Mouse (Mus musculus) myocyte (in vitro differentiated cells): ENCODE results near the gene Racgap1.

Experiments
- MAX ChIP-seq: IDR thresholded peaks from one replicate; pipeline ENCODE4 v1.6.1; 2011; ENCODE audit warnings: low read depth, mild to moderate bottlenecking, control low read depth
- MYOD1 ChIP-seq, 3 experiments: IDR thresholded peaks; one replicate each; pipeline ENCODE4 v1.6.1; 2011; ENCODE audit warnings: control low read depth in 2 of 3, low read depth in 2 of 3, mild to moderate bottlenecking in 2 of 3, moderate library complexity in 1 of 3; ENCODE audit not compliant: insufficient read length in 2 of 3, control insufficient read depth in 1 of 3
- MYOG ChIP-seq, 3 experiments: IDR thresholded peaks; one replicate each; pipeline ENCODE4 v1.6.1; 2011; ENCODE audit warnings: control low read depth in 2 of 3, low read depth in 2 of 3, mild to moderate bottlenecking in 2 of 3; ENCODE audit not compliant: insufficient read length in 2 of 3, control insufficient read depth in 1 of 3, insufficient read depth in 1 of 3
- POLR2A ChIP-seq: IDR thresholded peaks from one replicate; pipeline ENCODE4 v1.6.1; 2011; ENCODE audit warnings: low read depth, mild to moderate bottlenecking, control low read depth, moderate library complexity; ENCODE audit not compliant: insufficient read length
- POLR2AphosphoS2 ChIP-seq: IDR thresholded peaks from one replicate; pipeline ENCODE4 v1.6.1; 2011; ENCODE audit warnings: low read depth, control low read depth; ENCODE audit not compliant: insufficient read length
- SRF ChIP-seq: IDR thresholded peaks from one replicate; pipeline ENCODE4 v1.6.1; 2011; ENCODE audit warnings: low read depth; ENCODE audit not compliant: control insufficient read depth, insufficient read length
- TCF12 ChIP-seq: IDR thresholded peaks from one replicate; pipeline ENCODE4 v1.6.1; 2011; ENCODE audit warnings: mild to moderate bottlenecking, control low read depth; ENCODE audit not compliant: poor library complexity, insufficient read depth, severe bottlenecking
- USF1 ChIP-seq: IDR thresholded peaks from one replicate; pipeline ENCODE4 v1.6.1; 2011; ENCODE audit warnings: low read depth, mild to moderate bottlenecking, control low read depth, moderate library complexity

DNA sequence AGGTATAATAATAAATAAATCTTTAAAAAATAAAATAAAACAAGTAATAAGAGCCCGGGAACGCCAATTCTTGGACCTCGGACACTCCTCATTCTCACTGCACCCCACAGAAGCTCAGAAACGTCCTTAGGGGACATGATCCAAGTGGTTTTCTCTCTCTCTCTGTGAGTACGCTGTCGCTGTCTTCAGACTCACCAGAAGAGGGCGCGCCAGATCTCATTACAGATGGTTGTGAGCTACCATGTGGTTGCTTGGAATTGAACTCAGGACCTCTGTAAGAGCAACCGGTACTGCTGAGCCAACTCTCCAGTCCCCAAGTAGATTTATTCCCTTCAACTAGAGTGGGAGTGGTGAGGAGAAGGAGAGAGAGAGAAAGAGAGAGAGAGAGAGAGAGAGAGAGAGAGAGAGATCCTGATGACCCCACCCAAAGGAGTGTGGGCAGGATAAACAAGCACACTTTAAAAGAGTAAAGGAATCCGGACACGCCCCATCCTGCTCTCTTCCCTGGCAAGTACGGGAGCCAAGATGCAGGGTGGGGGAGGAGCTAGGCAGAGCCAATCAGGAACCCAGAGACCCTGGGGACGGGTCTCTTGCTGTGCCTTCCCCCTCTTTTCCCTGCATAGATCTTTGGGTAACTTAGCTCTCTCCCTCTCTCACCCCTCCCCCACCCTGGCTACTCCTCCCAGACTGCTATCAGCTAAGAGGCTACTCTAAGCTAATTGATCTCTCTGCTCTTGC is 26.8 kb upstream of the Racgap1 start:
- TF ChIP-seq POLR2A = no peak
- no peak for TF ChIP-seq POLR2AphosphoS2
- TF ChIP-seq MYOG (IDR thresholded peaks at IDR 0.05; ENCODE audit: control insufficient read depth in 1 of 3, insufficient read depth in 1 of 3, insufficient read length in 2 of 3, low read depth in 2 of 3) = no peak
- TF ChIP-seq USF1 = no peak
- no peak for TF ChIP-seq MAX
- no peak for TF ChIP-seq TCF12
- TF ChIP-seq MYOD1 (IDR thresholded peaks at IDR 0.05; ENCODE audit: control insufficient read depth in 1 of 3, insufficient read length in 2 of 3, low read depth in 2 of 3) = no peak
- no peak for TF ChIP-seq SRF
